ENCODE assay signal across 26 mouse cellular contexts in genomic region chr16:36925797-36926196, GRCm38 (mm10). TPM values are rescaled to one million over a fixed set of nuclear protein-coding genes. Genes with fewer than 3 reads are reported as not detected.
DNase-seq lines count a peak whose midpoint lies in the region; ATAC-seq and TF ChIP-seq lines count a peak whose summit lies in the region.
"Had no signal": no experiment of that assay in that cellular context is flagged by ENCODE, and none has a peak within 500 bp of the region (broad histone marks: within the 10 kb centered on the region; RNA-seq: fewer than 3 reads in every experiment).

No protein-coding gene starts in this region.

- no peak overlapping the region for H3K4me3 ChIP-seq in lung, adult 2 months (replicated peaks; ENCODE audit: extremely low read depth, low read depth, low read length)
- H3K4me3 ChIP-seq: forebrain, embryonic 13.5 days; heart, embryonic 12.5 days; hindbrain, embryonic 10.5 days; hindbrain, embryonic 15.5 days; kidney, embryonic 15.5 days; liver, embryonic 15.5 days had no signal

- 57% methylated on average over 6 of the region's 6 CpGs for WGBS in lung, adult 2 months

- TF ChIP-seq CTCF in lung, adult 2 months (IDR thresholded peaks at IDR 0.05; ENCODE audit: insufficient read depth, low read length) = no peak

- TF ChIP-seq POLR2A in lung, adult 2 months (IDR thresholded peaks at IDR 0.05; ENCODE audit: borderline replicate concordance, extremely low read depth, low read depth, low read length) = no peak

- no peak for ATAC-seq in megakaryocyte progenitor cell, adult 5-6 weeks (replicated peaks; ENCODE audit: poor library complexity)
- ATAC-seq: forebrain, embryonic 13.5 days had no signal

- H3K4me1 ChIP-seq in lung, adult 2 months (ENCODE audit: control insufficient read depth, insufficient read depth, low read length) = no peaks in the 10 kb centered on the region
- H3K4me1 ChIP-seq: forebrain, embryonic 13.5 days; heart, embryonic 12.5 days; hindbrain, embryonic 10.5 days; hindbrain, embryonic 15.5 days; kidney, embryonic 15.5 days; liver, embryonic 15.5 days had no signal

- DNase-seq in heart, adult 11 months = peak; percentile 73
- no peak for DNase-seq in heart, postnatal 4 days
- DNase-seq in lung, adult 18-20 months = peak; percentile 56 to 63
- DNase-seq in lung, adult 2 months = no peak
- DNase-seq in brain, adult 2 months (ENCODE audit: low read depth, low spot score) = peak; percentile 64
- peak; percentile 58 for DNase-seq in lung, postnatal 25 days (ENCODE audit: low spot score)
- no peak for DNase-seq in testis, postnatal 14 days (ENCODE audit: low spot score)
- DNase-seq: cerebellum, adult 2 months; cerebellum, postnatal 25 days; gastrocnemius, postnatal 25 days; heart, adult 18-20 months; kidney, adult 18-20 months; kidney, postnatal 36 days; liver; midbrain, embryonic 14.5 days; right cerebral cortex, postnatal 4 days; thymus, adult 2 months; thymus, postnatal 36 days had no signal

RNA-seq across cellular contexts. Expression of gene Hcls1, which starts 9.0 kb away (rescaled TPM):
- total RNA-seq in heart, postnatal 4 days (2021) = 1 to 10 TPM; 7.0 to 7.1 TPM
- polyA plus RNA-seq in lung, adult 2 months (2012; rRNA removed) = 17.4 and 26.2 TPM in 2 replicates
- total RNA-seq in megakaryocyte progenitor cell, adult 5-6 weeks (2015) = 17.2 and 21.3 TPM in 2 replicates
- 134 and 150 TPM in 2 replicates for total RNA-seq in megakaryocyte progenitor cell, adult 5-6 weeks (2017)

RNA-seq across cellular contexts. Expression of gene Golgb1, which starts 50.9 kb away (rescaled TPM):
- total RNA-seq in heart, postnatal 4 days (2021) = 10 to 100 TPM; 31.8 to 36.7 TPM
- polyA plus RNA-seq in lung, adult 2 months (2012; rRNA removed) = 46.3 and 48.6 TPM in 2 replicates
- 14.1 and 18.5 TPM in 2 replicates for total RNA-seq in megakaryocyte progenitor cell, adult 5-6 weeks (2015)
- total RNA-seq in megakaryocyte progenitor cell, adult 5-6 weeks (2017) = 30.7 and 37.1 TPM in 2 replicates

RNA-seq across cellular contexts. Expression of gene Eaf2, which starts 51.0 kb away (rescaled TPM):
- 1 to 10 TPM; 1.1 to 1.5 TPM for total RNA-seq in heart, postnatal 4 days (2021)
- 0.15 and 0.79 TPM in 2 replicates for polyA plus RNA-seq in lung, adult 2 months (2012; rRNA removed)
- total RNA-seq in megakaryocyte progenitor cell, adult 5-6 weeks (2015) = 0.42 and 1.4 TPM in 2 replicates
- 1.1 TPM in 1 of 2 replicates, not detected in the other for total RNA-seq in megakaryocyte progenitor cell, adult 5-6 weeks (2017)
- polyA plus RNA-seq: macrophage had no signal

Comparison
In these comparisons a context has a peak if more than half of its experiments do, and no peak if none do; other contexts are left out.
1. DNase-seq: peak in heart, adult 11 months (single experiment), lung, adult 18-20 months (2 of 2), brain, adult 2 months (single experiment) and lung, postnatal 25 days (single experiment); none in heart, postnatal 4 days (single experiment), lung, adult 2 months (single experiment) and testis, postnatal 14 days (single experiment).